Mouse (Mus musculus) kidney, adult 18-20 months (tissue): ENCODE data around the gene Stxbp4.

Source experiments
- DNase-seq: peaks from one replicate; pipeline ENCODE4 v3.0.0; 2021

Stxbp4 gene

DNA sequence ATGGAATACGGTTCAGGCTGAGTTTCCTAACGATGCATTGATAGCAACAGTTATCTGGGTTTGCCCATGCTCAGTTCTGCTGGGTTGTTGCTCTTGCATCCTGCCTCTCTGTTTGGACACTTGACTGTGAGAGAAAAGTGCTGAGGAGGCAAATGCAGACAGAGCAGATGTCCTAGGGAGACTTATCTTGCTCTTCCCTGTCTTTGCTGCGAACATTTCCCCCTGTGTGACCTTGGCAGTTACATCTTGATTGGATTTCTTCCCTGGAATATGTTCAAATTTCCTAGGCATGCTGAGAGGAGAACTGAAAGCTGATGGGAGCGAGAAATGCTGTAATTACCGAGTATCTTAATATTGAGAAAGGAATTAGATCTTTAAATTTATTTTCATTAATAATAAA lies 186.4 kb downstream of the Stxbp4 start:
- no peak for DNase-seq

DNA sequence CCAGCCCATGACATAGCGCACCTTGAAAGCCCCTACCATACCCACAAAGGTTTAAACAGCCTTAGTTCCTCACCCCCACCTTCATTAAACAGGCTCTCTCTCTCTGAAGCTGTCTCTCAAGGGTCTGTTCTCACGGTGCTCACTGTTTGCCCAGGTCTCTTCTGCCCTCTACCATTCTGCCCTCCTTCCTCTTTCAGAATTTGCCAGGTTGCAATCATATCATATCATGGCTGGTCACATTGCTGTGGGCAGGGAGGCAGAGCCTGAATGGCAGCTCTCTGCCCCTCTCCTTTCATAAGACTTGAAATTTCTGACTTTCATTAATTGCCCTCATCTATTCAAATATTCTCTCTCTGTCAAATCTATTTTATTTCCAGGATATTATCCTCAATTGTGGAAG lies 195.4 kb downstream of the Stxbp4 start:
- DNase-seq, result no peak

DNA sequence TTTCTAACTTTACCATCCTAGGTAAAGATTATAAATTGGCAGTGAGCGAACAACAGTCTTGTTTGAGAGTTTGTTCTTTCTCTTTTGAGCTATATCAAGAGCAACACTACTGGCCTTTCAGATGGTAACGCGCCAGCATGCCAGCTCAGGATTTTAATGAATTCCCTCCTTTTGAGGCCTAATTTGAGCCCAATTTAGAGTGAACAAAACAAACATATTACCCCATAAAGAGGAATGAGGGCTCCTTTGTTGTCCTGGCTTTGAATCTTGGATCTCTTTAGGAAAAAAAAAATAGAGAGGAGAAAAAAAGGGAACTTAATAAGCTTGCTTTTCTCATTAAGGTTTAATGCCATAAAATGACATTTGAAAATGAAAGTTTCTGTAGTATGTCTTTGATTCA lies 197.0 kb downstream of the Stxbp4 start:
- DNase-seq, result no peak

GRCm38 (mm10) chr11:90438768-90439167 lies 199.1 kb downstream of the Stxbp4 start:
- no peak for DNase-seq
